Mouse (Mus musculus) hindbrain, embryonic 13.5 days (tissue): ENCODE results near the gene Foxj3. TPM values are rescaled to one million over a fixed set of nuclear protein-coding genes. Genes with fewer than 3 reads are reported as not detected.

Experiments used
- ATAC-seq: fragments of 200-750 bp; cut with Nextera tagmentation; 2 replicates; pipeline ENCODE4 v1.8.0; 2017; ENCODE audit warnings: moderate TSS enrichment; ENCODE audit not compliant: low FRiP score
- H3K27ac ChIP-seq: fragments of 300-500 bp; sonication (generic); 2 replicates; pipeline ENCODE4 v1.5.1; 2015; ENCODE audit warnings: inconsistent platforms, mild to moderate bottlenecking, moderate library complexity
- H3K27me3 ChIP-seq: fragments of 300-500 bp; sonication (generic); 2 replicates; pipeline ENCODE4 v1.6.1; 2015; ENCODE audit warnings: mild to moderate bottlenecking, inconsistent platforms
- H3K36me3 ChIP-seq: fragments of 300-500 bp; sonication (generic); 2 replicates; pipeline ENCODE4 v1.6.1; 2015; ENCODE audit warnings: mild to moderate bottlenecking, inconsistent platforms
- H3K4me1 ChIP-seq: fragments of 300-500 bp; sonication (generic); replicated peaks from 2 replicates; pipeline ENCODE4 v1.6.1; 2015; ENCODE audit warnings: inconsistent platforms
- H3K4me2 ChIP-seq: fragments of 300-500 bp; sonication (generic); 2 replicates; pipeline ENCODE4 v1.6.1; 2015; ENCODE audit warnings: inconsistent platforms, mild to moderate bottlenecking, moderate library complexity
- H3K4me3 ChIP-seq: fragments of 300-500 bp; sonication (generic); 2 replicates; pipeline ENCODE4 v1.5.1; 2015; ENCODE audit warnings: mild to moderate bottlenecking, inconsistent platforms
- H3K9ac ChIP-seq: fragments of 300-500 bp; sonication (generic); 2 replicates; pipeline ENCODE4 v1.6.1; 2015; ENCODE audit warnings: mild to moderate bottlenecking, inconsistent platforms
- H3K9me3 ChIP-seq: fragments of 300-500 bp; sonication (generic); 2 replicates; pipeline ENCODE4 v1.6.1; 2016; ENCODE audit warnings: inconsistent platforms
- WGBS: fragments of 180-500 bp; shearing (Covaris S2); methylation state at CpG from one replicate; pipeline ENCODE4 v1.1.7; 2015; 5-methylcytosine and 5-hydroxymethylcytosine counted together
- polyA plus RNA-seq: library from polyadenylated mRNA; unstranded; fragments of >200 nt; fragmentation: Nextera tagmentation; extraction: Ambion mirVana; gene quantifications from 2 replicates; pipeline ENCODE4 v1.2.1, GENCODE M21; 2015

Foxj3 gene
- polyA plus RNA-seq, 1 experiment from 2014 or later, result 25.4 TPM

DNA sequence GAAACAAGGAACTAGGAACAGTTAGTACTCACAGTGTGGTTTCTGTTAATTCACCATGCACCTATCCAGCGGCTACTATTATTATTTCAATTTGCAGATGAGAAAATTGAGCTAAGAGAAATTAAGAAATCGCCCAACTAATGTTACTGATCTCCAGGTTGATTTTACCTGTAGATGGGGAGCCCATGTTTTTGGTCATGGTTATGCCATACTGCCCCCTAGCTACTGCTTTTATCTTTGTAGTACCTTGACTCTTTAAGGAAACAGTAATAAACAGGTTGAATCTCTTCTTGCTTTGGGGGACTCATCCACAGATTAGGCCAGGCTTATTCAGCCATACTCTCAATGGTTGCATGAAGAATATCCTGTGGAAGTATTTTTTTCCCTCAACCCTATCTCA lies 5.0 kb upstream of the Foxj3 start:
- Histone ChIP-seq H3K4me2 (no peak overlapping the region), H3K27me3 (no peaks in the 10 kb centered on the region), H3K4me1 (no peaks in the 10 kb centered on the region), H3K36me3 (no peaks in the 10 kb centered on the region), H3K9ac (no peak overlapping the region), H3K27ac (no peak overlapping the region), H3K4me3 (no peak overlapping the region), H3K9me3 (no peaks in the 10 kb centered on the region)
- WGBS, result 66% methylated on average over 2 of the region's 2 CpGs
- no peak for ATAC-seq

DNA sequence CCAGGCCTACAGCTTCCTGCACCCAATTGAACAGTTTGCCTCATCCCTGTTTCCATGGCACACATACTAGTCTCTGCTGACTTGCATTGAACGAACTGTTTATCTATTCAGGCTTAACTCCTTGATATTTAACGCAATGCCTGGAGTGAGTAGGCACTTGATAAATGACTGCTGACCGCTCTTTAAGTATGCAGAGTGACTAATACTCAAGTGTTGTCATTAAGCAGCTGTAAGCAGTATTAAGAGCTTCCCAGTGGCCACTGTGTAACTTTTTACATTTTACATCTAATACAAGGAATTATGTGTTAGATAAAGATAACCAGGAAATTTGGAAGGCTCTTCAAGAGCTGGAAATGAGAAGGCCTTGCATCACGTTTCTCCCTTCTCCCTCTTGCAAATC lies 1.7 kb upstream of the Foxj3 start:
- H3K9me3 ChIP-seq, result no peaks in the 10 kb centered on the region
- H3K36me3 ChIP-seq, result no peaks in the 10 kb centered on the region
- 54% methylated on average over 4 of the region's 4 CpGs for WGBS
- H3K4me3 ChIP-seq, result no peak overlapping the region
- H3K4me1 ChIP-seq, result peaks cover 11% of the 10 kb centered on the region
- H3K27ac ChIP-seq, result no peak overlapping the region
- ATAC-seq, result no peak
- H3K27me3 ChIP-seq, result no peaks in the 10 kb centered on the region
- no peak overlapping the region for H3K9ac ChIP-seq
- H3K4me2 ChIP-seq, result no peak overlapping the region

DNA sequence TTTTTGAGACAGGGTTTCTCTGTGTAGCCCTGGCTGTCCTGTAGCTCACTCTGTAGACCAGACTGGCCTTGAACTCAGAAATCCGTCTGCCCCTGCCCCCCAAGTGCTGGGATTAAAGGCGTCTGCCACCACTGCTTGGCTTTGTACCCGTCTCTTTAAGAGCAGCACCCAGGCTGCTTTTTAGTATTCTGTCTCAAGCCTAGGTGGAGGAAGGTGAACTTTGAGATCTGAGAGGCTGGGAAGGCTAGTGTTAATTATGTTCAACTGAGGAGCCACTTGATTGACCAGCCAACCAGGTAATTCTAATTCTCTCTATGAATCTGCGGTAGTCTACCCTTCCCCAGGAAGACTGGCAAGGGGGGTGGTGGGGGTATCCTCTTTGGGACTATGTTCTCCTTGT lies 632 bp downstream of the Foxj3 start:
- ATAC-seq, result no peak
- no peaks in the 10 kb centered on the region for H3K36me3 ChIP-seq
- no peaks in the 10 kb centered on the region for H3K9me3 ChIP-seq
- no peak overlapping the region for H3K9ac ChIP-seq
- no peak overlapping the region for H3K4me2 ChIP-seq
- 88% methylated on average over 4 of the region's 4 CpGs for WGBS
- H3K27me3 ChIP-seq, result no peaks in the 10 kb centered on the region
- H3K4me3 ChIP-seq, result no peak overlapping the region
- no peak overlapping the region for H3K27ac ChIP-seq
- peaks cover 26% of the 10 kb centered on the region for H3K4me1 ChIP-seq

DNA sequence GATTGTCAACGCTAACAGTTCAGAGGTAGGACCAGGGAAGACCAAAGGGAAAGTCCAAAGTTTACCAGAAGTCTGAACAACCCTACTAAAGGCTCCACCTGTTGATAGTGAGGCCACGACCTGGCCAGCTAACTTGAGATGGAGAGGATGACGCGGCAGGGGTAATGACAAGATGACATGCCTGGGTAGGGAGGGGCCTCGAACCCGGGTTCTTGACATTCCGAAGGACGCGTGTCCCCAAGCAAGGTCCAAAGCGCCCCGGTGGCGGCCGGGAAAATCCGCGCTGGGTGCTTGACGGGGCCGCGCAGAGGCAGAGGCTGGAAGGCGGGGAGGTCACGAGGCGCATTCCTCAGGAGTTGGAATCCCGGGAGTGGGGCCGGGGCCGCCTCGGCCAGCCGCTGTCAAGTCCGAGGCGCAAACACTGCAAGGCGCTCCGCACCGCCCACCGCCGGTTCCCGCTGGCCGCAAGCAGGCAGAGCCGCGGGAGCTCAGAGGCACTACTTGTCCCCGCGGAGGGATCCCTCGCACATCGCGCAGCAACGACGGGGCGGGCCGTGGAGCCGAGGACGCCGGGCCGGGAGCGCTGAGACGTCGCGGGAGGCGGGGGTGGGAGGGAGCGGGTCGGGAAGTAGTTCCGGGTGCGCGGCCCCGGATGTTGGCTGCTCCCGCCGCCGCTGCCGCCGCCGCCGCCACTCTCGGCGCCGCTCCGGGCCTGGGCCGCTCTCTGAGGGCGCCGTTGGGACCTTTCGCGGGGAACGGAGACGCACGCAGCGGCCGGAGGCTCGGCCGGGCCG lies 2.4 kb downstream of the Foxj3 start, which contains the start of gene Frg2f1:
TSS of gene Frg2f1 (minus strand) at position 499 of the 794 bp plus-strand sequence.
- no peaks in the 10 kb centered on the region for H3K27me3 ChIP-seq
- under 1% methylated on average over 70 of the region's 85 CpGs for WGBS
- H3K4me2 ChIP-seq, result peak within 1 kb of the TSS; percentile 71
- H3K9me3 ChIP-seq, result no peaks in the 10 kb centered on the region
- peak; percentile 92 for ATAC-seq
- peak within 1 kb of the TSS; percentile 98 for H3K27ac ChIP-seq
- H3K4me3 ChIP-seq, result peak within 1 kb of the TSS; percentile 96
- H3K4me1 ChIP-seq, result peaks cover 26% of the 10 kb centered on the region
- H3K36me3 ChIP-seq, result no peaks in the 10 kb centered on the region
- peak within 1 kb of the TSS; percentile 96 for H3K9ac ChIP-seq

DNA sequence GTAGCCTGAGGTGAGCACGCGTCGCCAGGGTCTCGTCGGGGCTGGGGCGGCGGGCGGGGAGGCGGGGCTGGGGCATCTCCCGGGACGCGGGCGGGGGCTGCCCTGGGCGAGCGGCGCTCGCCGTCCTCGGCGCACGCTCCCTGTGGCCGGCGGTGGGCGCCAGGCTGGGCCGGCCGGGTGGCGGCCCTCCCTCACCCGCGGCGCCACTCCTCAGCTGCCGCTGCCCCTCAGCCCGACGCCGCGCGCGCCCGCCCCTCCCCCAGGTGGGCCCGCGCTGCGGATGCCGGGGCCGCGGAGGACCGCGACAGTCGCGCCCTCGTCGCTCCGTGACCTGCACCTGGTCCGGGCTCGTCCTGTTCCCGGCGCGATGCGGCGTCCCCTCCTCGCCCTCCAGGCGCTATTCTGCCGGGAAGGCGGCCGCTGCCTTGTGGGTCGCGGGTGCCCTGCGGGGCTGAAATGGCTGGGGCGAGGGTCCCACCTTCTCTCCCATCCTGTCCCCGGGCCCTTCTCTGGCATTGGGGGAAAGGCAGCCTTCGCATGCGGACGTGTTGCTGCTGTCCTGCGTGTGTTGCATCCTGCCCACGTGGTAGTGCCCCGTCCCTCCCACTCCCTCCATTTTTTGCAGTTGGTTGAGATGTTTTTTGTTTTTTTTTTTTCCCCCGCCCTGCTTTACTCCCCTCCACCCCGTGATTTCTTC lies 3.2 kb downstream of the Foxj3 start:
- ATAC-seq, result peak; percentile 83
- Histone ChIP-seq H3K27ac (peak overlapping the region; percentile 98), H3K4me2 (peak overlapping the region; percentile 71), H3K4me1 (peaks cover 26% of the 10 kb centered on the region), H3K9me3 (no peaks in the 10 kb centered on the region), H3K9ac (peak overlapping the region; percentile 96), H3K4me3 (peak overlapping the region; percentile 96), H3K27me3 (no peaks in the 10 kb centered on the region), H3K36me3 (no peaks in the 10 kb centered on the region)
- 0% methylated on average over 42 of the region's 76 CpGs for WGBS

DNA sequence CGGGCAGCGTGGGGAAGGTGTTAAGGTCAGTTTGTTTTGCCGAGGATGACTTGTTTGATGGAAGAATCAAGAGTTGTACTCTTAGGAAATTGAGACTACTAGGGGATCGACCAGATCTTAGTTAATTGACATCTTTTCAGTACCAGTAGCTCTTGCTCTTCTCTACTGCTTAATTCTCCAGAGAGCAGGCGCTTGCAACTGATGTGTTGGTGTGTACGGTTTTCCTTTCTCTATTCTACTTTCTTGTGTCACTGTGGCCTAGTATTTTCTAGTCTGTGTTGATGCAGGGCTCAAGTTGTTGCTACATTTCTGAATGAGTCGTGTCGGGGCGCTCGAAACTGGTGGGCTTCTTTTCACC lies 3.7 kb downstream of the Foxj3 start:
- Histone ChIP-seq H3K4me2 (peak overlapping the region; percentile 71), H3K4me1 (peaks cover 26% of the 10 kb centered on the region), H3K9ac (peak overlapping the region; percentile 96), H3K27ac (peak overlapping the region; percentile 98), H3K27me3 (no peaks in the 10 kb centered on the region), H3K4me3 (peak overlapping the region; percentile 96), H3K36me3 (no peaks in the 10 kb centered on the region), H3K9me3 (no peaks in the 10 kb centered on the region)
- 4% methylated on average over 10 of the region's 10 CpGs for WGBS
- no peak for ATAC-seq

DNA sequence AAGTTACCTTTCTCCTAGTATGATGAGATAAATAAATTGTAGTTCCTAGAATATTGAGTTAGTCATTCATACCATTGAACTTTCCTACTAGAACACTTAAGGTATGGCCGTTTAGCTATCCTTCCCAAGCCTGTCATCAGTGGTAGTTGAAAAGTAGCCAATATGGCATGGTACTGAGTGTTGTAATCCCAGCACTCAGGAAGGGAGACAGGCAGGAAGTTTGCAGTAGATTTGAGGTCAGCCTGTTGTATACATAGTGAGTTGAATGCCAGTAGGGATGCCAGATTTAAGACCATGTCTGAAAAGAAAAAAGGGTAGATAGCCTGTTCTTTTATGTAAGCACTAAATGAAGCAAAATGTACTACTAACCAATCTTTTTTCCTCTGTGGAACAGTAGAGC lies 14.1 kb downstream of the Foxj3 start:
- Histone ChIP-seq H3K27me3 (no peaks in the 10 kb centered on the region), H3K9ac (no peak overlapping the region), H3K9me3 (no peaks in the 10 kb centered on the region), H3K4me3 (no peak overlapping the region), H3K36me3 (no peaks in the 10 kb centered on the region), H3K27ac (no peak overlapping the region), H3K4me1 (peaks cover 4% of the 10 kb centered on the region; the same call in 1 of the 2 replicates), H3K4me2 (no peak overlapping the region)
- ATAC-seq, result no peak
- 98% methylated on average over 1 of the region's 1 CpGs for WGBS

DNA sequence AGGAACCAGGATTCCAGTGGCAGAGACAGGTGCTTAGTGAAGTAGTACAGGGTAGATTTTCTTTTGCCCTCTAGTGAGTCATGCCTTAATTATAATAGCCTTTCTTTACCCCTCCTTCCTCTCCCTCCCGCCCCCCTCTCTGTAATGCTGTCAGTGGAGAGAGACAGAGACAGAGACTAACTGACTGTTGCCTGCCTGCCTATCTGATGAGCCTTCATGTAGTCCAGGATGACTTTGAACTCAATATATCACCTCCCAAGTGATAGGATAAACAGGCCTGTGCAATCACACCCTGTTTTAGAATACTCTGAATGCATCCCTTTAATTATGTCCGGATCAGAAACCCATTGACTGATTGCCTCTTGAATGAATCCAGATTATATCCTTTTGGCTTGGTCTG lies 18.7 kb downstream of the Foxj3 start:
- H3K27ac ChIP-seq, result no peak overlapping the region
- no peak for ATAC-seq
- H3K27me3 ChIP-seq, result no peaks in the 10 kb centered on the region
- H3K4me2 ChIP-seq, result no peak overlapping the region
- peaks cover 4% of the 10 kb centered on the region; the same call in 1 of the 2 replicates for H3K4me1 ChIP-seq
- no peak overlapping the region for H3K4me3 ChIP-seq
- no peaks in the 10 kb centered on the region for H3K36me3 ChIP-seq
- WGBS, result 82% methylated on average over 2 of the region's 2 CpGs
- no peak overlapping the region for H3K9ac ChIP-seq
- H3K9me3 ChIP-seq, result no peaks in the 10 kb centered on the region

DNA sequence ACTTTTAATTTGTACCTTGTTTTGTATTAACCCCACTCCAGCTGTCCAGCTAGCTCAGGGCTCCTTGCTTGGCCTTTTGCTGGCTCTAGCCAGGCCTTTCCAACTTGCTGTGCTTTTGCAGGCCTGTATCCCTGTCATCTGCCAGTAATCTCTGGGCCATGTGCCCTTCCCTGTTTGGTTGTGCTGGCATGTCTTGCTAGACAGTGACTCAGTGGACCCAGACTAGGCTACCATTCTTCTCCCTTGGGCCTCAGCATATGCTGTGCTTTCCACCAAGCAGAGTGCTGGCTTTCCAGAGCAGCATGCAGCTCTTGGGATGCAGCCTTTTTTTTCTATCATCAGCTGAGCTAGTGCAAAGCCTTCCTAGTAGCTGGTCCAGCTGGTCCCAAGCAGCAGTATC lies 26.3 kb downstream of the Foxj3 start:
- ATAC-seq, result no peak
- H3K9ac ChIP-seq, result no peak overlapping the region
- no peaks in the 10 kb centered on the region for H3K36me3 ChIP-seq
- H3K4me3 ChIP-seq, result no peak overlapping the region
- no peaks in the 10 kb centered on the region for H3K4me1 ChIP-seq
- no peaks in the 10 kb centered on the region for H3K9me3 ChIP-seq
- no peak overlapping the region for H3K27ac ChIP-seq
- H3K27me3 ChIP-seq, result no peaks in the 10 kb centered on the region
- H3K4me2 ChIP-seq, result no peak overlapping the region

DNA sequence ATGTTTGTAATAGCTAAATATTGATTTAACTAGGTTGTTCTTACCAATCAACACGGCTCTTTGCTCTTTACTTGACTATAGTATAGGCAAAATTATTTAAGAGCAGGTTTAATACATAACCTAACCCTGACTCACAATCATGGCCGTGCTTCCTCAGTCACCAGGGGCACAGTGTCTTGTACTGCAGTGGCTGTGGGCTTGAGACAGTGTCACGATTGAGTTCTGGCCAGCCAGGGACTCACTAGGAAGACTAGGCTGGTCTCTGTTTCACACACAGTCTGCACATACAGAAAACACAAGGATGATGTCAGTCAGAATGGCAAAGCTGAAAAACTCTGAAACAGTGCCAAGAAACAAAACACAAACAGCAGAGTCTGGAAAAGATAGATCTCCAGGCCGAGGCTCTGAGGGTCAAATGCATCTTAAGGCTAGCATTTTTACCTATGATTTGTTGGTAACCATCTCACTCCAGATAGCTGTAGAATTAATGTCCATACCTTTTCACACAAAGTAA lies 29.6 kb downstream of the Foxj3 start:
- Histone ChIP-seq H3K27me3 (no peaks in the 10 kb centered on the region), H3K27ac (no peak overlapping the region), H3K9me3 (no peaks in the 10 kb centered on the region), H3K4me3 (no peak overlapping the region), H3K4me1 (no peaks in the 10 kb centered on the region), H3K9ac (no peak overlapping the region), H3K36me3 (no peaks in the 10 kb centered on the region), H3K4me2 (no peak overlapping the region)
- ATAC-seq, result no peak
- 83% methylated on average over 4 of the region's 4 CpGs for WGBS

DNA sequence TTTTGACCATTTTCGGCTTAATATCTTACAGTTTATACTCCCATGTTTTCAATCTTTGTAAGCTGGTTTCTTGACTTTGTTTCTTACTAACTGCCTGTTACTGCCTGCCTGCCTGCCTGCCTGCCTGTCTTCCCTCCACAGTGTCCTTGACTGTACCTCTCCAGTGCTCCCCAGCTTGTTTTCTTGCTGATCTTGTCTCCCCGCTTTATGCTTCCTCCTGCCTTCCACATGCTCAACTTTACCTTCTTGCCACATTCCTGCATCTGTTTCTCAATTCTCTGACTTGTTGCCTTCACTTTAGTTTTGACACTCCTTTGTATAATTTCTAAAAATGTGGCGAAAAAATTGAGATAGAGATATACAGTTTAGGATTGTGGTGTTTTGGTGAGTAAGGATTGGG lies 35.9 kb downstream of the Foxj3 start:
- Histone ChIP-seq H3K27ac (no peak overlapping the region; the same call in 1 of the 2 replicates), H3K9me3 (no peaks in the 10 kb centered on the region), H3K4me3 (no peak overlapping the region), H3K9ac (no peak overlapping the region), H3K27me3 (no peaks in the 10 kb centered on the region), H3K4me1 (no peaks in the 10 kb centered on the region), H3K36me3 (peaks cover 6% of the 10 kb centered on the region), H3K4me2 (no peak overlapping the region)
- no peak for ATAC-seq
- WGBS, result 92% methylated on average over 3 of the region's 3 CpGs

DNA sequence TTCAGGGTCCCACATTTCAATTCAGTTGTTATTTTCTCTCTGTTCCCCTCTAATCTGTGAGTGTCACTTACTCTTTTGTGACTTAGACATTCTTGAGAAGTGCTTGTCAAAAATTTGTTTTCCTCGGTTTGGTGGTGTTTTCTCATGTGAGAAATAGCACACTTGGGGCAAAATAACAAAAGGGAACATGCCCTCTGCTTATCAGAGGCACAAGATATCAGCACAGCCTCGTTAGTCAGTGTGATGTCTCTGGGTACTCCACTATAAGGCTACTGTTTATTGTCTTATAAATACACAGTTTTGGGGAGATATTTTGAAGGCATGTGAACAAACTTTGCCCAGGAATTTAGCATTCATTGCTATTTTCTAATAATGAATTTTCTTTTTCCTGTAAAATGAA lies 37.7 kb downstream of the Foxj3 start:
- Histone ChIP-seq H3K36me3 (peaks cover 6% of the 10 kb centered on the region), H3K9ac (no peak overlapping the region), H3K4me2 (no peak overlapping the region), H3K27me3 (no peaks in the 10 kb centered on the region), H3K9me3 (no peaks in the 10 kb centered on the region), H3K4me3 (no peak overlapping the region), H3K27ac (no peak overlapping the region), H3K4me1 (no peaks in the 10 kb centered on the region)
- WGBS, result 75% methylated on average over 2 of the region's 2 CpGs
- ATAC-seq, result no peak

DNA sequence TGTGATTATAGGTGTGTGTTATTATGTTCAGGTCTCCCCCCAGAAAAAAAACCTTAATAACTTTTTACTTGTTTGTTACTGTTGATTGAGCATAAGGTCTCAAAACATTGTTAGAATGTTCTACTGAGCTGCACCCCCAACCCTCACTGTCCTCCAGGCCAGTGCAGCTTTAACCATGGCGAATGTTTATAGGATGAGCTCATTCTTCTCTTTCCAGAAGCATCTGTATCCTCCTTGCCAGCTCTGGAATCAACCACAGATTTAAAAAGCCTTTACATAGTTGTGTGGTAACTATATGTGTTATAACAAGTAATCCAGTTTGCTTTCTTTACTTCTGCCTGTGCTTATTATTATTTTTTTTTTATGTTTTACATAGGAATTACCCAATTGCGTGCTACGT lies 38.7 kb downstream of the Foxj3 start:
- H3K36me3 ChIP-seq, result peaks cover 6% of the 10 kb centered on the region
- H3K4me1 ChIP-seq, result no peaks in the 10 kb centered on the region
- H3K27me3 ChIP-seq, result no peaks in the 10 kb centered on the region
- H3K9ac ChIP-seq, result no peak overlapping the region
- no peak overlapping the region for H3K27ac ChIP-seq
- no peak for ATAC-seq
- no peak overlapping the region for H3K4me2 ChIP-seq
- H3K4me3 ChIP-seq, result no peak overlapping the region
- 95% methylated on average over 3 of the region's 3 CpGs for WGBS
- H3K9me3 ChIP-seq, result no peaks in the 10 kb centered on the region
